Mouse (Mus musculus) frontal cortex, postnatal 25 days (tissue): ENCODE data around the gene Cyp11a1.

Source experiments
- DNase-seq, 2 experiments: peaks; one replicate each; pipeline ENCODE4 v3.0.0; 2022; ENCODE audit warnings: low spot score in 2 of 2

Cyp11a1 gene

GRCm38 (mm10) chr9:58009015-58009362, 2.8 kb downstream of the Cyp11a1 start:
- no peak for DNase-seq

- no peak for DNase-seq
These were observed 3.4 kb downstream of the Cyp11a1 start for GRCm38 (mm10) chr9:58009588-58009987.

GRCm38 (mm10) chr9:58011027-58011426, 4.8 kb downstream of the Cyp11a1 start:
- DNase-seq, result no peak

- DNase-seq, result no peak
These were observed 5.3 kb downstream of the Cyp11a1 start for GRCm38 (mm10) chr9:58011552-58011951.

- DNase-seq, result no peak
These were observed 6.3 kb downstream of the Cyp11a1 start for GRCm38 (mm10) chr9:58012486-58012885.

GRCm38 (mm10) chr9:58012935-58013334, 6.7 kb downstream of the Cyp11a1 start:
- DNase-seq, result no peak

GRCm38 (mm10) chr9:58014393-58015160, 8.4 kb downstream of the Cyp11a1 start:
- DNase-seq, result no peak

GRCm38 (mm10) chr9:58015856-58016255, 9.6 kb downstream of the Cyp11a1 start:
- no peak for DNase-seq

GRCm38 (mm10) chr9:58016962-58017361, 10.8 kb downstream of the Cyp11a1 start:
- no peak for DNase-seq

- DNase-seq, result no peak
These were observed 12.2 kb downstream of the Cyp11a1 start for GRCm38 (mm10) chr9:58018385-58018784.

GRCm38 (mm10) chr9:58025995-58026394, 19.8 kb downstream of the Cyp11a1 start:
- no peak for DNase-seq

- no peak for DNase-seq
These were observed 21.4 kb downstream of the Cyp11a1 start for GRCm38 (mm10) chr9:58027426-58028180.

- DNase-seq, result no peak
These were observed 22.6 kb downstream of the Cyp11a1 start for GRCm38 (mm10) chr9:58028841-58029240.

GRCm38 (mm10) chr9:58029635-58030034, 23.4 kb downstream of the Cyp11a1 start:
- DNase-seq, result no peak

GRCm38 (mm10) chr9:58031895-58032294, 25.7 kb downstream of the Cyp11a1 start:
- no peak for DNase-seq

- peak in 1 of 2 experiments; percentile 30 for DNase-seq
These were observed 29.3 kb downstream of the Cyp11a1 start for GRCm38 (mm10) chr9:58035519-58035918.

- no peak for DNase-seq
These were observed 29.9 kb downstream of the Cyp11a1 start for GRCm38 (mm10) chr9:58035951-58036698.

GRCm38 (mm10) chr9:58036961-58037360, 30.8 kb downstream of the Cyp11a1 start:
- DNase-seq, result no peak

- peak; percentile 67 to 69 for DNase-seq
These were observed 32.4 kb downstream of the Cyp11a1 start for GRCm38 (mm10) chr9:58038500-58039168.

GRCm38 (mm10) chr9:58040977-58041376, 34.8 kb downstream of the Cyp11a1 start:
- DNase-seq, result no peak

GRCm38 (mm10) chr9:58042391-58042790, 36.2 kb downstream of the Cyp11a1 start:
- DNase-seq, result no peak

- no peak for DNase-seq
These were observed 37.3 kb downstream of the Cyp11a1 start for GRCm38 (mm10) chr9:58043496-58044017.
